Mouse (Mus musculus): ENCODE data around the gene Olfr1095.

Olfr1095 gene

GRCm38 (mm10) chr2:86851596-86851995, at the start of gene Olfr1095:
Gene Olfr1095 (minus strand): TSS chr2:86851696.
- no peak for DNase-seq (ENCODE audit: low spot score in 2 of 2)

DNA sequence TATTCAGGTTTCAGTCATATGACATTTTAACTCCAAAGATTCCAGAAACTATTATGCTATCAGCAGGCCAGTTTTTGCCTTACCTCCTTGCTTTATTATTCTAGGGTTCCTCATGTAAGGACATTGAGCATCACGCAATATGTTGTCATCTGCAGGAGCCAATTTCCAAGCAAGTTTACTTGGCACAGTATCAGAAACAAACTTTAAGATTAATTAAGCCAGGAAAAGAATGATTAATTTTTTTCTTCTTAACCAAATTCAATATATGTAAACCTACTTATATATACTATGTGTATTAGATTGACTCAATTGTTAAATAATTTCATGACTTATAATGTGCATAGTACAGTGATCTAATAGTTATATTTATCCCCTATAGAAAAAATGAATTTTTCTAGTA, 40.6 kb upstream of the Olfr1095 start, which contains the start of gene Olfr1097:
Olfr1097 (minus strand) TSS at position 101 of the 400 bp plus-strand sequence.
- DNase-seq (ENCODE audit: low spot score in 2 of 2), result no peak

GRCm38 (mm10) chr2:86874702-86875101, 23.2 kb upstream of the Olfr1095 start, which contains the start of gene Gm13723:
Gene Gm13723 (minus strand): TSS chr2:86874802.
- no peak for DNase-seq (ENCODE audit: low spot score in 2 of 2)

- no peak for DNase-seq (ENCODE audit: low spot score in 2 of 2)
Measured at GRCm38 (mm10) chr2:86824363-86824762, 27.1 kb downstream of the Olfr1095 start, which contains the start of gene Olfr1094. Gene Olfr1094 (plus strand): TSS chr2:86824663.

DNA sequence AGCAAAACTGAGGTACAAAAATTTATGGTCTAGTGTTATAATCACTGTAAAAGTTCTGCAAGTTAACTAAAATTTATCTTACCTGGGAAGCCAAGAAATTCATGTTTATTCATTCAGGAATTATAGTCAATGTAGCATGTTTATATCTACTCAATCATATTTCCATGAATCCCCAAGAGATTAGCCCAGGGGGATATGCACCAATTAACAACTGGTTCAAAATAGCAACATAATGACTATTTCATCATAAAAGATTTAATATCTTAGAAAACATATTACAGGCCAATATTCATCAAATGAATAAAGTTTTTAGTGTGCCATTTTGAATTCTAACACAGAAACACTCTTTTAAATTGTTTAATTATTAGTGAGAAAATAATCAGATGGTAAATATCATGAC, 41.6 kb downstream of the Olfr1095 start, which contains the start of gene Olfr141:
Olfr141 (minus strand) TSS at position 101 of the 400 bp plus-strand sequence.
- DNase-seq (ENCODE audit: low spot score in 2 of 2), result no peak
